Mouse (Mus musculus) adrenal gland, postnatal 36 days (tissue): Measurements from ENCODE around the gene Slc17a7. TPM values are rescaled to one million over a fixed set of nuclear protein-coding genes. Genes with fewer than 3 reads are reported as not detected.
A peak's percentile ranks its signal among the peaks of the same experiment; 100 is the strongest.

Experiments used
- DNase-seq, 2 experiments: peaks; one replicate each; pipeline ENCODE4 v3.0.0; 2021; ENCODE audit warnings: mixed read lengths in 1 of 2
- microRNA-seq: library from miRNA; unstranded; fragments of <30 nt; microRNA quantifications from one replicate; pipeline ENCODE4 v1.2.0, GENCODE M21; 2021
- total RNA-seq, 2 experiments: library from RNA; stranded (reverse); gene quantifications; 2 replicates each; pipeline ENCODE4 v1.2.3; 2021

The Slc17a7 gene
- total RNA-seq, 2 experiments from 2014 or later = 0.17 TPM; not detected in 1

DNA sequence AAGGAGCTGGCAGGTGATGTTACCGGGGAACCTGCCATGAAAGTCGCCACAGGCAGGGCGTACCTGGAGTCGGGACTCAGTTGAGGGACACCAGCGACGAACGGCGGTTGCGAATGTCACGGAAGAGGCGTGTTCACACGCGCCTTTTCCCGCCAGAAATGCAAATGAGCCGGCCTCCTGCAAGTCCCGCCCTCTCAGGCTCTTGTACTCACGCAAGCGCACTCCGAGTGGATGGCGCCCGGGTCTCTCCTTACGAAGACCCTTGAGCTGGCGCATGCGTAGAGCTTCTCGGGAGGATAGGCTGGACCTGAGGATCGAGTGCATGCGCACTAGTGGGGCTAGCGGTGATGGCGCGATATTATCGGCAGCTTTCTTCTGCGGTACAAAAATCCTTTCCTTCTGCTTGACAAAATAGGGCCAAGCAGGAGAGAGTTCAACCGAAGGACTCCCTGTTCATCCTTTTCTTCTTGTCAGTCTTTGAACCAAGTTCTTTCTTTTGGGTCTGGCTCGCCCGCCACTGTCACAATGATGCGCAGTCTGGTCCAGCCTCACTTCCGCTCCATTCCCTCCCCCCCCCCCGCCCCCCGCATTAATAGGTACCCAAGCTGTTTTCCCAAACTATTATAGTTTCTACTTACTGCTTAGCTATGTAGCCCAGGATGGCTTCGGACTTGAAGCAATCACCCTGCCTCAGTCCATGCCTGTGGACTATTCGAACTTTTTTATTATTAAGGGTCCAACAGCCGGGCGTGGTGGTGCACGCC, 40.8 kb downstream of the Slc17a7 start, which contains the start of gene Ccdc155:
Ccdc155 (minus strand) TSS at position 513 of the 764 bp plus-strand sequence.
- peak; percentile 91 to 93 for DNase-seq

- DNase-seq = no peak
Observed at GRCm38 (mm10) chr7:45208260-45208659, 44.5 kb downstream of the Slc17a7 start.

GRCm38 (mm10) chr7:45211070-45211469, 47.3 kb downstream of the Slc17a7 start:
- no peak for DNase-seq

DNA sequence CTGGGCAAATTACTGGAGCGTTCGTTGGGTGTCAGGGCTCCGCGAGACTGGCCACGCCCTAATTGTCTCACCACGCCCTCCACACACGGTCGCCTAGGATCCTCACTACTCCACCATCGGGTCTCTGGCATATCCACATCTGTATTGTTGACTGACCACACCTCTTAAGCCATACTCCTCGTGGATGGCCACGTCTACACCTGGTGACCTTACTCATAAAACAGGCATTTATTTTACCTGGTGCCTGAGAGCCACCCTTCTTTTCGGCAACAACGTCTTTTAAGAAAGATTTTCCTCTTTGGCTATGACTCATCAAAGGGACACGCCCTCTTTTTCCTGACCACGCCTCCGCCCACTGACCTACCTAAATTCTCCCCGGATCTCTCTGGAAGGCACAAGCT, 48.1 kb downstream of the Slc17a7 start, which contains the start of gene Dkkl1:
Dkkl1 (minus strand) TSS at position 297 of the 401 bp plus-strand sequence.
- no peak for DNase-seq

- DNase-seq = no peak
Observed at GRCm38 (mm10) chr7:45212356-45212755, 48.6 kb downstream of the Slc17a7 start.

DNA sequence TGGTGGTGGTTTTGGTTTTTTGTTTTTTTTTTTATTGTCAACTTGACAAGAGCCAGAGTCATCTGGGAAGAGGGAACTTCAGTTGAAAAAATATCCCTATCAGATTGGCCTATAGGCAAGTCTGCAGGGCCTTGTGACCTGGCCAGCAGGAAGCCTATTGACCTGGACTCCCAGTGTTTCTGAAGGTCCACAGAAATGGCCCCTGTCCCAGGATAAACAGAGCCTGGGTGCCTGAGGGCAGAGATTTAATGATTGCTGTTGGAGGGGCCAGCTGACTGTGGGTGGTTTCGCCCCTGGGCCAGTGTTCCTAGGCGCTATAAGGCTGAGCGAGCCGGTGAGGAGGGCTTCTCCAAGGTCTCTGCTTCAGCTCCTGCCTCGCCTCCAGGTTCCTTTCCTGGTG, 50.0 kb downstream of the Slc17a7 start:
- DNase-seq = no peak

- peak; percentile 60 to 75 for DNase-seq
Observed at GRCm38 (mm10) chr7:45215673-45216441, 52.1 kb downstream of the Slc17a7 start, which contains the start of gene Tead2. Gene Tead2 (plus strand): TSS chr7:45215753.

DNA sequence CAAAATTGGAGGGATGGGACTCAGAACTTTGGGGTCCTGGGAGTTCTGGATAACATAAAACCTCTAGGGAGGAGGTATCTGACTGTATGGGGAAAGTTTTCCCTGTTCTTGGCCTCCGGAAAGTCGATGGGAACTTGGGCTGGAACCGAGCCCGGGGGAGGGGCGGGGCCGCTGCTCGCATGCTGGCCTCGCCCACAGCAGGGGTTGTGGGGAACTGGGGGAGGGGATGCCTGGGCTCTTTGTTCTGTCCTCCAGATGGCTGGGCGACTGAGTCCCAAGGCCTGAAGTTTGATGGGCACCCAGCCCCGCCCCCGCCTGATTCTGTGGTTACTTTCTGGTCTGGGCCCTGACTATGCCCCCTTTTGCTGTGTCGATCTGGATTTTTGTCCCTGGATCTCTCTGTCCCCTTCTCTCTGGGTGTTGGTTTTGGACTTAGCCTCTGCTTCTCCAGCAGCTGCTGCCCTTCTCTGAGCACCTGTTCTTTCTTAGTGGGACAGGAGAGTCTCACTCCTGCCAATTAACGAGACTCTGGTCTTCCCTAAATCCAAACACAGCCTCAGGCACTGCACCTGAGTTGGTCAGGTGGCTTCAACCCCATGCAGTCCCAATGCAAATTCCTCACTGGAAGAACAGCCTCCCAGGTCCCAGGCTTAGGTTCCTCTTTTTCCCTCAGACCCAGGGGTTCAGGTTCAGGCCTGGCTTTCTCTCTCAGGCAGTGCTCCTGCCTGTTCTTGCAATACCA, 52.9 kb downstream of the Slc17a7 start:
- DNase-seq = peak; percentile 64 to 82

GRCm38 (mm10) chr7:45221680-45222079, 57.9 kb downstream of the Slc17a7 start:
- no peak for DNase-seq

DNA sequence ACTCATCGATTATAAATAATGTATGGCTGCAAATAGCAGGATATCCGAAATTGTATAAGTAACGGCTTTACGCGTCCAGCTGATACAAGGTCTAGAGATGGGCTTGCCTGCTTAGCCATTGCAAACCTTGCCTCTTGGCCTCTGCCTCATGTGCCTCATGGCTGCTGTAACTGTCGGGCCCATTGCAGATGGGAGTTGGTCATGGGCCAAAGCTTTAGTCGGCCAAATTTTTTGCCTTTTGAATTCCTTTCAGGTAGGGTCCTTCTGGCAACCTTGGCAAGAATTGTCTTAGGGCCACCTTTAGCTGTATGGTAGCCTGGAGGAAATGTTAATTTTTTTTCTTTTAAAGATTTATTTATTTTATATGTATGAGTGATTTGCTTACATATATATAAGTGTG, 61.1 kb downstream of the Slc17a7 start:
- DNase-seq = no peak

Small RNA genes lying within 50 kb of the gene (microRNA-seq; reads per million reads assigned to microRNA genes)
- gene Mir150 (734 reads per million, percentile 75 among the genes with 10 or more reads in this experiment), gene Mir5121 (68.2 reads per million, percentile 46 among the genes with 10 or more reads in this experiment), gene Mir7055 (not detected)

Other genes with a start within 250 kb of the Slc17a7 start
- gene Ap2a1, start 234.5 kb upstream of the Slc17a7 start, total RNA-seq = 100 to 1,000 TPM in 1 of 2 experiments, 10 to 100 TPM in 1; 95.0 to 106 TPM
- gene Tsks, start 220.7 kb upstream of the Slc17a7 start, total RNA-seq = not detected
- 10 to 100 TPM in 1 of 2 experiments, 1 to 10 TPM in 1; 8.6 to 10.7 TPM for gene Cpt1c, start 189.1 kb upstream of the Slc17a7 start, total RNA-seq
- gene Prmt1, start 177.4 kb upstream of the Slc17a7 start, total RNA-seq = 100 to 1,000 TPM; 236 to 262 TPM
- 100 to 1,000 TPM in 1 of 2 experiments, 10 to 100 TPM in 1; 90.4 to 123 TPM for gene Irf3, start 166.3 kb upstream of the Slc17a7 start, total RNA-seq
- 10 to 100 TPM; 16.5 to 17.4 TPM for gene Bcl2l12, start 165.2 kb upstream of the Slc17a7 start, total RNA-seq
- 10 to 100 TPM; 76.9 to 82.6 TPM for gene Scaf1, start 147.6 kb upstream of the Slc17a7 start, total RNA-seq
- gene Rras, start 146.0 kb upstream of the Slc17a7 start, total RNA-seq = 100 to 1,000 TPM in 1 of 2 experiments, 10 to 100 TPM in 1; 98.9 to 101 TPM
- 10 to 100 TPM; 47.7 to 59.7 TPM for gene Prr12, start 111.1 kb upstream of the Slc17a7 start, total RNA-seq
- 10 to 100 TPM; 50.5 to 65.3 TPM for gene Nosip, start 101.5 kb upstream of the Slc17a7 start, total RNA-seq
- gene Prrg2, start 101.3 kb upstream of the Slc17a7 start, total RNA-seq = 10 to 100 TPM; 18.1 to 20.5 TPM
- 10 to 100 TPM; 32.2 to 38.3 TPM for gene Rcn3, start 71.7 kb upstream of the Slc17a7 start, total RNA-seq
- 100 to 1,000 TPM; 116 to 138 TPM for gene Fcgrt, start 60.1 kb upstream of the Slc17a7 start, total RNA-seq
- gene Rps11, start 39.5 kb upstream of the Slc17a7 start, total RNA-seq = 1,000 to 10,000 TPM; 1,231 to 1,372 TPM
- gene Rpl13a, start 35.2 kb upstream of the Slc17a7 start, total RNA-seq = 1,000 to 10,000 TPM; 1,621 to 1,757 TPM
- gene Gm45713, start 27.7 kb upstream of the Slc17a7 start, total RNA-seq = not detected
- gene Flt3l, start 27.5 kb upstream of the Slc17a7 start, total RNA-seq = 10 to 100 TPM; 15.3 to 25.5 TPM
- 10 to 100 TPM; 59.1 to 77.0 TPM for gene Pih1d1, start 9.6 kb upstream of the Slc17a7 start, total RNA-seq
- 10 to 100 TPM; 62.7 to 76.7 TPM for gene Aldh16a1, start 9.4 kb upstream of the Slc17a7 start, total RNA-seq
- not detected for gene Gfy, start 15.6 kb downstream of the Slc17a7 start, total RNA-seq
- not detected for gene Pth2, start 17.0 kb downstream of the Slc17a7 start, total RNA-seq
- not detected for gene Ccdc155, start 40.9 kb downstream of the Slc17a7 start, total RNA-seq
- not detected for gene Dkkl1, start 48.2 kb downstream of the Slc17a7 start, total RNA-seq
- 10 to 100 TPM; 10.6 to 15.3 TPM for gene Tead2, start 51.8 kb downstream of the Slc17a7 start, total RNA-seq
- 1 to 10 TPM; 2.2 to 4.1 TPM for gene Cd37, start 75.2 kb downstream of the Slc17a7 start, total RNA-seq
- gene Slc6a16, start 77.1 kb downstream of the Slc17a7 start, total RNA-seq = not detected
- under 1 TPM in 1 of 2 experiments, not detected in 1; 0.13 TPM for gene Slc6a21, start 113.6 kb downstream of the Slc17a7 start, total RNA-seq
- 1 to 10 TPM; 5.7 to 8.5 TPM for gene Trpm4, start 169.8 kb downstream of the Slc17a7 start, total RNA-seq
- under 1 TPM in 1 of 2 experiments, not detected in 1; 0.13 TPM for gene Hrc, start 171.3 kb downstream of the Slc17a7 start, total RNA-seq
- 1 to 10 TPM; 1.5 to 1.7 TPM for gene Ppfia3, start 203.1 kb downstream of the Slc17a7 start, total RNA-seq
- 1 to 10 TPM in 1 of 2 experiments, under 1 TPM in 1; 0.70 to 2.8 TPM for gene Lin7b, start 206.6 kb downstream of the Slc17a7 start, total RNA-seq
- 100 to 1,000 TPM; 223 to 308 TPM for gene Snrnp70, start 231.8 kb downstream of the Slc17a7 start, total RNA-seq
- gene Kcna7, start 241.7 kb downstream of the Slc17a7 start, total RNA-seq = not detected
- not detected for gene Ntf5, start 249.7 kb downstream of the Slc17a7 start, total RNA-seq